Mouse (Mus musculus): ENCODE measurements at regions not wholly inside any gene's neighbourhood (a gene's known extent, or its start where the extent isn't known, plus 50 kb on each side); places are given as distances from the start of the nearest gene placed in this dataset.

GRCm38 (mm10) chr7:67819551-67819950 is 60.0 kb upstream of the Synm start:
- TF ChIP-seq CTCF (IDR thresholded peaks at IDR 0.05; ENCODE audit: low read depth) = no peak
- TF ChIP-seq EP300 (optimal IDR thresholded peaks at IDR 0.05) = no peak
